Mouse (Mus musculus) hindbrain, embryonic 15.5 days (tissue): ENCODE measurements around the gene Txk. TPM values are rescaled to one million over a fixed set of nuclear protein-coding genes. Genes with fewer than 3 reads are reported as not detected.

ENCODE experiments used
- ATAC-seq: fragments of 200-750 bp; cut with Nextera tagmentation; 2 replicates; pipeline ENCODE4 v1.8.0; 2017; ENCODE audit warnings: low read depth, moderate number of reproducible peaks, moderate TSS enrichment; ENCODE audit not compliant: low FRiP score
- H3K27ac ChIP-seq: fragments of 300-500 bp; sonication (generic); replicated peaks from 2 replicates; pipeline ENCODE4 v1.5.1; 2015; ENCODE audit warnings: mild to moderate bottlenecking, inconsistent platforms
- H3K27me3 ChIP-seq: fragments of 300-500 bp; sonication (generic); 2 replicates; pipeline ENCODE4 v1.6.1; 2015; ENCODE audit warnings: control low read depth, inconsistent platforms
- H3K36me3 ChIP-seq: fragments of 300-500 bp; sonication (generic); 2 replicates; pipeline ENCODE4 v1.6.1; 2015; ENCODE audit warnings: control low read depth, inconsistent platforms
- H3K4me1 ChIP-seq: fragments of 300-500 bp; sonication (generic); replicated peaks from 2 replicates; pipeline ENCODE4 v1.6.1; 2015; ENCODE audit warnings: control low read depth, inconsistent platforms
- H3K4me2 ChIP-seq: fragments of 300-500 bp; sonication (generic); 2 replicates; pipeline ENCODE4 v1.6.1; 2015; ENCODE audit warnings: moderate library complexity, mild to moderate bottlenecking, inconsistent platforms
- H3K4me3 ChIP-seq: fragments of 300-500 bp; sonication (generic); 2 replicates; pipeline ENCODE4 v1.5.1; 2015; ENCODE audit warnings: mild to moderate bottlenecking, inconsistent platforms
- H3K9ac ChIP-seq: fragments of 300-500 bp; sonication (generic); 2 replicates; pipeline ENCODE4 v1.6.1; 2015; ENCODE audit warnings: inconsistent platforms
- H3K9me3 ChIP-seq: fragments of 300-500 bp; sonication (generic); 2 replicates; pipeline ENCODE4 v1.6.1; 2016; ENCODE audit warnings: control low read depth, inconsistent platforms
- WGBS: fragments of 180-500 bp; shearing (Covaris S2); methylation state at CpG from one replicate; pipeline ENCODE4 v1.1.7; 2015; 5-methylcytosine and 5-hydroxymethylcytosine counted together
- polyA plus RNA-seq: library from polyadenylated mRNA; unstranded; fragments of >200 nt; fragmentation: Nextera tagmentation; extraction: Ambion mirVana; gene quantifications from 2 replicates; pipeline ENCODE4 v1.2.1, GENCODE M21; 2015

Txk gene
- polyA plus RNA-seq, 1 experiment from 2014 or later: 0.17 TPM

DNA sequence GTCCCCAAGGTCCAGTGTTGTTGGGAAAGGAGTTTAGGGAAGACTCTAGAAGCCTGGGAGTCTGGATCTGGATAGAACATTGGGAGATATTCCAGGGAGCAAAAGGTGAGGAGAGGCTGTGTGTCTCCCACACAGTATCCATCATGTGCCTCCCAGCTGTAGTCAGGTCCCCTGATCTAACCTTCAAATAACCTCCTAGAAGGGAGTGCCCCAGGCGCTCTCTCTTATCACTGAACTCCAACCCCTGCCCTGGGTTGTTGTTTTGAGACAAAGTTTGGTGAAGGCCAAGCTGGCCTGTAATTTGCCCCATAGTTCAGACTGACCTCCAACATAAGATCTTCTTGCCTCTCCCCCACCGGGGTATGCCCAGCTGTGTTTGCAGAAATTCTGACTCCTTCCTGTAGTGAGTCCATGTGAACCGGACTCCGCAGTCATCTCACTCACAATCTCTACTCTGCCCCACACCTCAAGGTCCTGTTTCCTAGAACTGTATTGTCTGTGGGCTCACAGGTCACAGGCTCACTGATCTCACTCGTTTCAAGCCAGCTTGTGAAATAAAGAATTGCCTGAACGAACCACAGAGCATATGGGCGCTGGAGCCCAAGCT is 3.8 kb downstream of the Txk start:
- WGBS: 74% methylated on average over 7 of the region's 7 CpGs
- Histone ChIP-seq H3K9me3 (no peaks in the 10 kb centered on the region), H3K27ac (no peak overlapping the region), H3K4me2 (no peak overlapping the region), H3K4me3 (no peak overlapping the region), H3K4me1 (0 out of 2 replicates have a peak, but pooled peaks cover 2% of the 10 kb centered on the region), H3K9ac (no peak overlapping the region), H3K36me3 (no peaks in the 10 kb centered on the region), H3K27me3 (no peaks in the 10 kb centered on the region)
- no peak for ATAC-seq

DNA sequence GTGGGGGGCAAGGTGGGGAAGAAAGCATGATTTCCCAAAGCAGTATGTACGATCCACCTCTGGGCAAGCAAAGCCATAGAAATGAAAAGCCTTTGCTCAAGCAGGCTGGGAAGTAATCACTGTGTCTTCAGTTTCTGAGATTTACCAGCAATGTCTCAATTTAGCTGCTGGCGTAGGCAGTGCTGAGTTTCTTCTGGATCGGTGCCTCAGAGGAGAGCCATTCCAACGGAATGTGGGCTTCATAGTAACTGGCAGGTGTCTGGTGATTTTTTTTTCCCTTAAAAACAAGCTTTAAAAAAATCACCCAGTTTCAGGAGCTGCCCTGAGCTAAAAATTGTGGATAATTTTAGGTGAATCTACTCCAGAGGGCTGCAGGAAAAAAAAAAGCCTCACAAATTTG is 5.2 kb downstream of the Txk start:
- H3K4me1 ChIP-seq: 0 out of 2 replicates have a peak, but pooled peaks cover 2% of the 10 kb centered on the region
- H3K4me2 ChIP-seq: no peak overlapping the region
- H3K27ac ChIP-seq: no peak overlapping the region
- H3K9me3 ChIP-seq: no peaks in the 10 kb centered on the region
- H3K27me3 ChIP-seq: no peaks in the 10 kb centered on the region
- H3K4me3 ChIP-seq: no peak overlapping the region
- 72% methylated on average over 4 of the region's 4 CpGs for WGBS
- H3K9ac ChIP-seq: no peak overlapping the region
- no peaks in the 10 kb centered on the region for H3K36me3 ChIP-seq
- no peak for ATAC-seq

GRCm38 (mm10) chr5:72746461-72746860 is 6.1 kb downstream of the Txk start:
- no peak for ATAC-seq
- H3K27me3 ChIP-seq: no peaks in the 10 kb centered on the region
- H3K4me2 ChIP-seq: no peak overlapping the region
- no peaks in the 10 kb centered on the region for H3K36me3 ChIP-seq
- H3K9me3 ChIP-seq: no peaks in the 10 kb centered on the region
- no peak overlapping the region for H3K9ac ChIP-seq
- H3K27ac ChIP-seq: no peak overlapping the region
- WGBS: 89% methylated on average over 4 of the region's 4 CpGs
- no peak overlapping the region for H3K4me3 ChIP-seq
- 0 out of 2 replicates have a peak, but pooled peaks cover 2% of the 10 kb centered on the region for H3K4me1 ChIP-seq

- Histone ChIP-seq H3K9me3 (no peaks in the 10 kb centered on the region), H3K4me1 (0 out of 2 replicates have a peak, but pooled peaks cover 2% of the 10 kb centered on the region), H3K4me2 (no peak overlapping the region), H3K27ac (no peak overlapping the region), H3K4me3 (no peak overlapping the region), H3K36me3 (no peaks in the 10 kb centered on the region), H3K27me3 (no peaks in the 10 kb centered on the region), H3K9ac (no peak overlapping the region)
- WGBS: 96% methylated on average over 6 of the region's 6 CpGs
- no peak for ATAC-seq
Observed at GRCm38 (mm10) chr5:72743103-72743502, 9.5 kb downstream of the Txk start.

- 73% methylated on average over 7 of the region's 7 CpGs for WGBS
- Histone ChIP-seq H3K4me1 (no peaks in the 10 kb centered on the region), H3K9me3 (no peaks in the 10 kb centered on the region), H3K27ac (no peak overlapping the region), H3K4me3 (no peak overlapping the region), H3K36me3 (no peaks in the 10 kb centered on the region), H3K4me2 (no peak overlapping the region), H3K9ac (no peak overlapping the region), H3K27me3 (no peaks in the 10 kb centered on the region)
- no peak for ATAC-seq
Observed at GRCm38 (mm10) chr5:72736868-72737267, 15.7 kb downstream of the Txk start.

- Histone ChIP-seq H3K4me2 (no peak overlapping the region), H3K9me3 (no peaks in the 10 kb centered on the region), H3K9ac (no peak overlapping the region), H3K36me3 (no peaks in the 10 kb centered on the region), H3K4me3 (no peak overlapping the region), H3K4me1 (no peaks in the 10 kb centered on the region), H3K27me3 (no peaks in the 10 kb centered on the region), H3K27ac (no peak overlapping the region)
- 87% methylated on average over 8 of the region's 8 CpGs for WGBS
- ATAC-seq: no peak
Observed at GRCm38 (mm10) chr5:72736437-72736836, 16.1 kb downstream of the Txk start.

DNA sequence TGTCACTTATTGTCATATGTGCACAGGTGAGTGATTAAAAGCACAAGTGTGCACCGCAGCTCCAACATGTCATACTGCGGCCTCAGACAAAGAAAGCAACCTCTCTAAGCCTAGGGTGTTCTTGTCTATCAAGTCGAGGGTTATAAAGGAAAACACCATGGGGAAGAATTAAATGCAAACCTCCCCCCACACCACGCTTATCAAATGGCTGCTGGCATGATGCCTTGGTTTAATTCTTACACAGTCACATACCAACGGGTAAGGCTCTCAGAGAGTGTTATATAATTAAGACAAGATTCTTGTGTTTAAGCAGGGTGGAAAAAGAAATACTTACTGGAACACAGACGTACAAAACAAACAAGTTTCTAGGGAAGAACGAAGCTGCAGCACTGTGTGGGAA is 16.8 kb downstream of the Txk start:
- 55% methylated on average over 7 of the region's 7 CpGs for WGBS

DNA sequence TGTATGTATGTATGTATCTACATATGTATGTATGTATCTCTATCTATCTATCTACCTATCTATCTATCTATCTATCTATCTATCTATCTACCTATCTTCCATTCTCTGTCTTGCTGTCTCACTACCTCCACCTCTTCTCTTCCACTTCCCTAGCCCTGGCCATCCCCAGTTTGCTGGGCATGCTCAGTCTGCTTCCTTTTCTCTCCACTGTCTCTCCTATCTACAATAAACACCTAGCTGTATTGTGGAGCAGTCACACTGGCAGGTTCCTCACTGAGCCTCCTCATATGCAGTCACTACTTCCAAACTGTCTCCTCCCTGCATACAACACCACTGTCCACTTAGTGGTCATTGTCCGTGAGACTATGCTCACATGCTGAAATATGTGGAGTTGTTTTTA is 19.7 kb downstream of the Txk start:
- 91% methylated on average over 1 of the region's 1 CpGs for WGBS
- H3K27ac ChIP-seq: no peak overlapping the region
- H3K4me1 ChIP-seq: no peaks in the 10 kb centered on the region
- H3K4me2 ChIP-seq: no peak overlapping the region
- H3K36me3 ChIP-seq: no peaks in the 10 kb centered on the region
- H3K9me3 ChIP-seq: no peaks in the 10 kb centered on the region
- H3K9ac ChIP-seq: no peak overlapping the region
- no peak overlapping the region for H3K4me3 ChIP-seq
- H3K27me3 ChIP-seq: no peaks in the 10 kb centered on the region
- no peak for ATAC-seq

More for the DNA sequence above, 16.8 kb downstream of the Txk start:
- Histone ChIP-seq H3K36me3 (no peaks in the 10 kb centered on the region), H3K4me1 (no peaks in the 10 kb centered on the region), H3K27me3 (no peaks in the 10 kb centered on the region), H3K27ac (no peak overlapping the region), H3K9ac (no peak overlapping the region), H3K9me3 (no peaks in the 10 kb centered on the region), H3K4me3 (no peak overlapping the region), H3K4me2 (no peak overlapping the region)
- ATAC-seq: no peak

DNA sequence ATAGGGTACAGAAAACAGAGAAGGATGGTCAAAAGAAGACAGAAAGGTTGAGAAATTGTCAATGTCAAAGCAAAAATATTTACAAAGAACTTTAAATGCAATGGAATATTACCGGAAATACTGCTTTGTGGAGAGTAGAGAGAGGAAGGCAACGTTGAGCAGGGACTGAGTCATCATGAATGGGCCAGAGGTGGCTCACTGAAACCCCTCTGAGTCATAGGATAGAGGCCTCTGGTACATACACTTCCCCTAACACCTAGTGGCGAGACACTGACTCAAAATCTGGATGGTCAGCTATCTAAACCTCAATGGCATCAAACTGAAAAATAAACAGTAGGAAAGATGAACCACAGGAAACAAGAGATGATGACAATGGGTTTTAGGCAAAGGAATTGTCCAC is 27.2 kb downstream of the Txk start:
- Histone ChIP-seq H3K4me2 (no peak overlapping the region), H3K9ac (no peak overlapping the region), H3K4me3 (no peak overlapping the region), H3K4me1 (no peaks in the 10 kb centered on the region), H3K9me3 (no peaks in the 10 kb centered on the region), H3K36me3 (no peaks in the 10 kb centered on the region), H3K27ac (no peak overlapping the region), H3K27me3 (no peaks in the 10 kb centered on the region)
- WGBS: 86% methylated on average over 3 of the region's 3 CpGs
- no peak for ATAC-seq

GRCm38 (mm10) chr5:72723429-72723828 is 29.1 kb downstream of the Txk start:
- H3K4me2 ChIP-seq: no peak overlapping the region
- ATAC-seq: no peak
- no peaks in the 10 kb centered on the region for H3K9me3 ChIP-seq
- 85% methylated on average over 2 of the region's 2 CpGs for WGBS
- no peaks in the 10 kb centered on the region for H3K36me3 ChIP-seq
- no peak overlapping the region for H3K9ac ChIP-seq
- H3K4me1 ChIP-seq: no peaks in the 10 kb centered on the region
- H3K4me3 ChIP-seq: no peak overlapping the region
- H3K27ac ChIP-seq: no peak overlapping the region
- no peaks in the 10 kb centered on the region for H3K27me3 ChIP-seq

- no peaks in the 10 kb centered on the region for H3K36me3 ChIP-seq
- H3K4me3 ChIP-seq: no peak overlapping the region
- no peak overlapping the region for H3K27ac ChIP-seq
- H3K27me3 ChIP-seq: no peaks in the 10 kb centered on the region
- no peak for ATAC-seq
- no peaks in the 10 kb centered on the region for H3K4me1 ChIP-seq
- no peak overlapping the region for H3K4me2 ChIP-seq
- no peaks in the 10 kb centered on the region for H3K9me3 ChIP-seq
- no peak overlapping the region for H3K9ac ChIP-seq
- WGBS: 65% methylated on average over 7 of the region's 7 CpGs
Observed at GRCm38 (mm10) chr5:72720587-72720986, 32.0 kb downstream of the Txk start.

GRCm38 (mm10) chr5:72710572-72711278 is 41.9 kb downstream of the Txk start:
- H3K4me2 ChIP-seq: no peak overlapping the region
- H3K4me1 ChIP-seq: no peaks in the 10 kb centered on the region
- no peaks in the 10 kb centered on the region for H3K9me3 ChIP-seq
- H3K9ac ChIP-seq: no peak overlapping the region
- 28% methylated on average over 4 of the region's 4 CpGs for WGBS
- ATAC-seq: no peak
- H3K4me3 ChIP-seq: no peak overlapping the region
- no peak overlapping the region for H3K27ac ChIP-seq
- H3K27me3 ChIP-seq: no peaks in the 10 kb centered on the region
- H3K36me3 ChIP-seq: no peaks in the 10 kb centered on the region
